Mouse (Mus musculus) cerebellum, adult 2 months (tissue): ENCODE data around the gene Klf3.

Source experiments
- CTCF ChIP-seq: fragments of 200-500 bp; IDR thresholded peaks from 2 replicates; pipeline ENCODE4 v1.5.1; 2011; ENCODE audit warnings: low read depth, mild to moderate bottlenecking, control low read depth, low read length, moderate library complexity, borderline replicate concordance; ENCODE audit not compliant: insufficient read depth
- POLR2A ChIP-seq: fragments of 200-500 bp; IDR thresholded peaks from 2 replicates; pipeline ENCODE4 v1.6.1; 2011; ENCODE audit warnings: low read length, control low read depth, borderline replicate concordance; ENCODE audit not compliant: insufficient read depth

DNA sequence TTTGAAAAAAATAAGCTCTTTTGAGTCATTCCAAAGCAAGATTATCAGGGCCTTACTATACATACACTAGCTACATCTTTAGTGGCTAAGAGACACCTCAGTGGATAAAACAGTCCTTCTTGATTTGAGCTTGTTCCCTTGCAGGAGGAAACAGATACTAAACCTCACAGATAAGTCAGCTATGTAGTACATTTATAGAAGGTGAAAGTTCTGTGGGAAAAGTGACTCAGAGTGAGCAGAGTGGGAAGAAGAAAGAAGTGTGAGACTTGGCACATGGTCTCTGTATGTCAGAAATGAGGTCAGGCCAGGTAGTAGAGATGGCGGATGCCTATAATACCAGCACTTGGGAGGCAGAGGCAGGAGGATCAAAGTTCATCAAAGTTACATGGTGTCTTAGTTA lies 37.4 kb upstream of the Klf3 start:
- TF ChIP-seq POLR2A (no peak), CTCF (no peak)
